Mouse (Mus musculus): Measurements from ENCODE around the gene Tnfrsf26. TPM values are rescaled to one million over a fixed set of nuclear protein-coding genes. Genes with fewer than 3 reads are reported as not detected.

Tnfrsf26 gene
- polyA plus RNA-seq, 1 experiment from 2014 or later, result 0.07 TPM

DNA sequence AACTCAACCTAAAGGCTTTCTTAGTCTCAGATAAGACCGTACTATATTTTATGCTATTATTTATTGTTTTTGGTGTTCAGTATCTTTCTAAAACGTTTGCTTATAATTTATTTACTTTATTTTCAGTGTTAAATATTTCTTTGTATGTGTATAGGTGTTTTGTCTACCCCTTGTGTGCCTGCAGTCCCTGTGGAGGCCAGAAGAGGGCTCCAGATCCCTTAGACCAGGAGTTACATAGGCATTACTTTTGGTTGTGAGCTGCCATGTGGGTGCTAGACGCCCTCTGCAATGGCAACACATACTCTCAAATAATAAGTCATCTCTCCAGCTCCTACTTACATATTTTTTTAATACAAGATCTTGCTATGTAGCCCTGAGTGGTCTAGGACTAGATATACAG is 16.3 kb downstream of the Tnfrsf26 start:
- WGBS, result 64% methylated on average over 3 of the region's 3 CpGs
- ATAC-seq (replicated peaks; ENCODE audit: insufficient number of reproducible peaks, low FRiP score, low TSS enrichment, low read depth), result no peak
- Histone ChIP-seq H3K27ac (replicated peaks; ENCODE audit: low read depth, low read length) (no peak overlapping the region), H3K4me1 (ENCODE audit: control insufficient read depth, insufficient read depth, low read length) (no peaks in the 10 kb centered on the region), H3K36me3 (replicated peaks; ENCODE audit: control insufficient read depth, insufficient read depth, low read depth, low read length) (no peaks in the 10 kb centered on the region), H3K4me2 (ENCODE audit: low read depth, low read length) (no peak overlapping the region), H3K4me3 (ENCODE audit: low read depth, low read length) (no peak overlapping the region), H3K9me3 (replicated peaks; ENCODE audit: control insufficient read depth, low read length) (no peaks in the 10 kb centered on the region), H3K27me3 (ENCODE audit: control insufficient read depth, insufficient read depth, low read length) (no peaks in the 10 kb centered on the region), H3K9ac (replicated peaks; ENCODE audit: low read length) (no peak overlapping the region)
- no peak for DNase-seq (ENCODE audit: low spot score)

GRCm38 (mm10) chr7:143605321-143605720 is 23.2 kb downstream of the Tnfrsf26 start:
- 86% methylated on average over 3 of the region's 3 CpGs for WGBS
- no peaks in the 10 kb centered on the region for H3K9me3 ChIP-seq (replicated peaks; ENCODE audit: control insufficient read depth, low read length)
- H3K27ac ChIP-seq (replicated peaks; ENCODE audit: low read depth, low read length), result no peak overlapping the region
- ATAC-seq (replicated peaks; ENCODE audit: insufficient number of reproducible peaks, low FRiP score, low TSS enrichment, low read depth) (no peak), DNase-seq (ENCODE audit: low spot score) (no peak)
- H3K27me3 ChIP-seq (ENCODE audit: control insufficient read depth, insufficient read depth, low read length), result no peaks in the 10 kb centered on the region
- H3K4me1 ChIP-seq (ENCODE audit: control insufficient read depth, insufficient read depth, low read length), result no peaks in the 10 kb centered on the region
- H3K9ac ChIP-seq (replicated peaks; ENCODE audit: low read length), result no peak overlapping the region
- H3K4me2 ChIP-seq (ENCODE audit: low read depth, low read length), result no peak overlapping the region
- no peak overlapping the region for H3K4me3 ChIP-seq (ENCODE audit: low read depth, low read length)
- no peaks in the 10 kb centered on the region for H3K36me3 ChIP-seq (replicated peaks; ENCODE audit: control insufficient read depth, insufficient read depth, low read depth, low read length)

DNA sequence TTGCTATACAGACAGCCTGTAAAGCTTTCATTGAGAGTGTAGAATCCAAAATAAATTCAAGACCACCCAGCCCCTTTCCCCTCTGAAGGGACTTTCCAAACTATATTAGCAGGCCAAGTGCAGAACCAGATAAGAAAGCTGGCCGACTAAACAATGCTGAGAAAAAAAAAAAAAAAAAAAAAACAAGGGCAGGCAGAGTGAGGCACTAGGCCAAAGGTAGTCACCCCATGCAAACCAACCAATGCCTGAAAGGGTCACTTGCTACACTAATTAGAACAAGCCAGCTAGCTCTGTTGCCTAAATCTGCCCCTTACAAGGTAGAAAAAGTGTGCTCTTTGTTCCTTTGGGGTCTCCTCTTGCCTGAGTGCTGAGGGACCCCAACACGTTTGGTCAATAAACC is 23.6 kb downstream of the Tnfrsf26 start:
- 75% methylated on average over 2 of the region's 2 CpGs for WGBS

DNA sequence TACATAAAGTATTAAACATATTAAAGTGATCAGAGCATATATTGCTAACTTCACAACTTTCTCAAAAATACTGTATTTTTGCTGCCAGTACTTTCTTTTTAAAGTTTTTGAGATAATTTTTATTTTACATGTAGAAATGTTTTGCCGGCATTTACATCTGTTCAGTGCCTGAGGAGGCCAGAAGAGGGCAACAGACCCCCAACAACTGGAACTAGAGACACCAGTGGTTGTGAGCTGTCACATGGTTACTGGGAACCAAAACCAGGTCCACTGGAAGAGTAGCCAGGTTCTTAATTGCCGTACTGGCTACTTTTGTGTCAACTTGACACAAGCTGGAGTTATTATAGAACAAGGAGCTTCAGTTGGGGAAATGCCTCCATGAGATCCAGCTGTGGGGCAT is 26.8 kb downstream of the Tnfrsf26 start:
- Histone ChIP-seq H3K9ac (replicated peaks; ENCODE audit: low read length) (no peak overlapping the region), H3K27me3 (ENCODE audit: control insufficient read depth, insufficient read depth, low read length) (no peaks in the 10 kb centered on the region), H3K4me1 (ENCODE audit: control insufficient read depth, insufficient read depth, low read length) (peaks cover 4% of the 10 kb centered on the region; the same call in 1 of the 2 replicates), H3K4me2 (ENCODE audit: low read depth, low read length) (no peak overlapping the region), H3K4me3 (ENCODE audit: low read depth, low read length) (no peak overlapping the region), H3K9me3 (replicated peaks; ENCODE audit: control insufficient read depth, low read length) (no peaks in the 10 kb centered on the region), H3K36me3 (replicated peaks; ENCODE audit: control insufficient read depth, insufficient read depth, low read depth, low read length) (no peaks in the 10 kb centered on the region), H3K27ac (replicated peaks; ENCODE audit: low read depth, low read length) (no peak overlapping the region)
- DNase-seq (ENCODE audit: low spot score) (no peak), ATAC-seq (replicated peaks; ENCODE audit: insufficient number of reproducible peaks, low FRiP score, low TSS enrichment, low read depth) (no peak)
- 61% methylated on average over 2 of the region's 2 CpGs for WGBS

More for the DNA sequence above, 23.6 kb downstream of the Tnfrsf26 start:
- ATAC-seq (replicated peaks; ENCODE audit: insufficient number of reproducible peaks, low FRiP score, low TSS enrichment, low read depth), result no peak
- no peak overlapping the region for H3K27ac ChIP-seq (replicated peaks; ENCODE audit: low read depth, low read length)
- H3K27me3 ChIP-seq (ENCODE audit: control insufficient read depth, insufficient read depth, low read length), result no peaks in the 10 kb centered on the region
- H3K4me2 ChIP-seq (ENCODE audit: low read depth, low read length), result no peak overlapping the region
- H3K9ac ChIP-seq (replicated peaks; ENCODE audit: low read length), result no peak overlapping the region
- H3K4me1 ChIP-seq (ENCODE audit: control insufficient read depth, insufficient read depth, low read length), result no peaks in the 10 kb centered on the region
- no peak for DNase-seq (ENCODE audit: low spot score)
- H3K9me3 ChIP-seq (replicated peaks; ENCODE audit: control insufficient read depth, low read length), result no peaks in the 10 kb centered on the region
- H3K36me3 ChIP-seq (replicated peaks; ENCODE audit: control insufficient read depth, insufficient read depth, low read depth, low read length), result no peaks in the 10 kb centered on the region
- H3K4me3 ChIP-seq (ENCODE audit: low read depth, low read length), result no peak overlapping the region

DNA sequence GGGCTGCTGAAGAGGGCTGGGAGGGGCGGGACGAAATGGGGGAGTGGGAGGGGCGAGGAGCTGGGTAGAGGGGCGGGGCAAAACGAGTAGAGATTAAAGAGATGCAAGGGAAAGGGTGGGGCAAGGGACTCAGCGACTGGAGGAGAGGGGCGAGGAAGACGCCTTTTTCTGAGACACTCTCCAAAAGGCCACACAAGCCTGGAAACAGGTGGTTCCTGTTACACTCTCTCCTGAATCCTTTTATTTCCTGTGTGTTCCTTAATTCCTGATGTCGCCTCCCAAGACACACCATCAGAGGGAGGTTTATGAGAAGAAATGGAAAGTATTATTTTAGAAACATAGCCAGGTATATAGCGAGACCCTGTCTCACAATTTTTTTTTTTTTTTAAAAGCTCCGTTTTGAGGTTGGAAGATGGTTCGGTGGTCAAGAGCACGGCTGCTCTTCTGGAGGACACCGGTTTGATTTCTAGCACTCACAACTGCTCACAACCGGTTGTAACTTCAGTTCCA is 28.2 kb downstream of the Tnfrsf26 start:
- Histone ChIP-seq H3K4me2 (ENCODE audit: low read depth, low read length) (peak overlapping the region; percentile 19), H3K4me1 (ENCODE audit: control insufficient read depth, insufficient read depth, low read length) (peaks cover 4% of the 10 kb centered on the region; the same call in 1 of the 2 replicates), H3K27ac (replicated peaks; ENCODE audit: low read depth, low read length) (no peak overlapping the region), H3K36me3 (replicated peaks; ENCODE audit: control insufficient read depth, insufficient read depth, low read depth, low read length) (no peaks in the 10 kb centered on the region), H3K27me3 (ENCODE audit: control insufficient read depth, insufficient read depth, low read length) (no peaks in the 10 kb centered on the region), H3K9ac (replicated peaks; ENCODE audit: low read length) (no peak overlapping the region), H3K4me3 (ENCODE audit: low read depth, low read length) (peak overlapping the region; percentile 86), H3K9me3 (replicated peaks; ENCODE audit: control insufficient read depth, low read length) (no peaks in the 10 kb centered on the region)
- WGBS, result 8% methylated on average over 14 of the region's 15 CpGs
- DNase-seq (ENCODE audit: low spot score) (no peak), ATAC-seq (replicated peaks; ENCODE audit: insufficient number of reproducible peaks, low FRiP score, low TSS enrichment, low read depth) (no peak)

- H3K4me1 ChIP-seq (ENCODE audit: control insufficient read depth, insufficient read depth, low read length), result peaks cover 4% of the 10 kb centered on the region; the same call in 1 of the 2 replicates
Measured at GRCm38 (mm10) chr7:143599428-143600230, 28.9 kb downstream of the Tnfrsf26 start, which contains the start of gene Cars. TSS of gene Cars (minus strand) at chr7:143600090.

DNA sequence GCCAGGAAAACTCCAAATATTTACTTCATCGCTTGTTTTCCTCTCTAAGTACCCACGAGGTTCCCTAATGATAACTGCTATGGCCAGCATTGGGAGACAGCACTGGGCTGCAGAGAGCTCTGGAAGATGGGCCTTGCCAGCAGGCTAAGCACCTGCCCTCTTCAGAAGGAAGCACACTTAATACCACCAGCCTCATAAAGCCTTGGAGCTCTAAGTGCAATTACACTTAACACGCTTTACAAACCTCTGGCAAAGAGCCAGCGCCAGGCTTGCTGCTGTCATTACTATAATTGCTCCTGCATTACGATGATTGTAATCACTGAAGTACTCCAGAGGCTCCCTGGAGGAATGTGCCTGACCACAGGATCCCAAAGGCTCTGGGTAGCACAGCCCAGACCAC is 33.7 kb downstream of the Tnfrsf26 start:
- Histone ChIP-seq H3K4me1 (ENCODE audit: control insufficient read depth, insufficient read depth, low read length) (peaks cover 4% of the 10 kb centered on the region; the same call in 1 of the 2 replicates), H3K27me3 (ENCODE audit: control insufficient read depth, insufficient read depth, low read length) (no peaks in the 10 kb centered on the region), H3K27ac (replicated peaks; ENCODE audit: low read depth, low read length) (no peak overlapping the region), H3K36me3 (replicated peaks; ENCODE audit: control insufficient read depth, insufficient read depth, low read depth, low read length) (no peaks in the 10 kb centered on the region), H3K9ac (replicated peaks; ENCODE audit: low read length) (no peak overlapping the region), H3K4me2 (ENCODE audit: low read depth, low read length) (no peak overlapping the region), H3K9me3 (replicated peaks; ENCODE audit: control insufficient read depth, low read length) (no peaks in the 10 kb centered on the region), H3K4me3 (ENCODE audit: low read depth, low read length) (no peak overlapping the region)
- ATAC-seq (replicated peaks; ENCODE audit: insufficient number of reproducible peaks, low FRiP score, low TSS enrichment, low read depth) (no peak), DNase-seq (ENCODE audit: low spot score) (peak; percentile 9)
- 81% methylated on average over 5 of the region's 5 CpGs for WGBS

More at GRCm38 (mm10) chr7:143599428-143600230, 28.9 kb downstream of the Tnfrsf26 start, which contains the start of gene Cars:
- peak within 1 kb of the TSS; percentile 90 for H3K4me2 ChIP-seq (ENCODE audit: low read depth, low read length)
- DNase-seq (ENCODE audit: low spot score) (peak; percentile 98), ATAC-seq (replicated peaks; ENCODE audit: insufficient number of reproducible peaks, low FRiP score, low TSS enrichment, low read depth) (peak; percentile 98)
- H3K27ac ChIP-seq (replicated peaks; ENCODE audit: low read depth, low read length), result no peak within 1 kb of the TSS
- no peaks in the 10 kb centered on the region for H3K27me3 ChIP-seq (ENCODE audit: control insufficient read depth, insufficient read depth, low read length)
- no peaks in the 10 kb centered on the region for H3K9me3 ChIP-seq (replicated peaks; ENCODE audit: control insufficient read depth, low read length)
- H3K9ac ChIP-seq (replicated peaks; ENCODE audit: low read length), result peak within 1 kb of the TSS; percentile 86
- peak within 1 kb of the TSS; percentile 86 for H3K4me3 ChIP-seq (ENCODE audit: low read depth, low read length)
- 2% methylated on average over 35 of the region's 35 CpGs for WGBS
- H3K36me3 ChIP-seq (replicated peaks; ENCODE audit: control insufficient read depth, insufficient read depth, low read depth, low read length), result no peaks in the 10 kb centered on the region

GRCm38 (mm10) chr7:143592255-143592654 is 36.3 kb downstream of the Tnfrsf26 start:
- ATAC-seq (replicated peaks; ENCODE audit: insufficient number of reproducible peaks, low FRiP score, low TSS enrichment, low read depth) (no peak), DNase-seq (ENCODE audit: low spot score) (no peak)
- 76% methylated on average over 10 of the region's 10 CpGs for WGBS
- H3K9ac ChIP-seq (replicated peaks; ENCODE audit: low read length), result no peak overlapping the region
- no peaks in the 10 kb centered on the region for H3K27me3 ChIP-seq (ENCODE audit: control insufficient read depth, insufficient read depth, low read length)
- no peak overlapping the region for H3K27ac ChIP-seq (replicated peaks; ENCODE audit: low read depth, low read length)
- no peak overlapping the region for H3K4me2 ChIP-seq (ENCODE audit: low read depth, low read length)
- no peaks in the 10 kb centered on the region for H3K36me3 ChIP-seq (replicated peaks; ENCODE audit: control insufficient read depth, insufficient read depth, low read depth, low read length)
- H3K4me1 ChIP-seq (ENCODE audit: control insufficient read depth, insufficient read depth, low read length), result no peaks in the 10 kb centered on the region
- H3K9me3 ChIP-seq (replicated peaks; ENCODE audit: control insufficient read depth, low read length), result no peaks in the 10 kb centered on the region
- H3K4me3 ChIP-seq (ENCODE audit: low read depth, low read length), result no peak overlapping the region

Measured in embryonic facial prominence, embryonic 11.5 days (tissue).